Mouse (Mus musculus): ENCODE data around the gene Ppy. TPM values are rescaled to one million over a fixed set of nuclear protein-coding genes. Genes with fewer than 3 reads are reported as not detected.

The Ppy gene
- polyA plus RNA-seq (2015; fragmentation: Nextera tagmentation; extraction: Ambion mirVana) = not detected in 2 replicates

- Histone ChIP-seq H3K9me3 (replicated peaks) (no peaks in the 10 kb centered on the region), H3K9ac (no peak within 1 kb of the TSS), H3K36me3 (no peaks in the 10 kb centered on the region), H3K27me3 (peaks cover 50% of the 10 kb centered on the region), H3K4me1 (peaks cover 20% of the 10 kb centered on the region), H3K4me2 (replicated peaks) (no peak within 1 kb of the TSS), H3K4me3 (replicated peaks) (no peak within 1 kb of the TSS), H3K27ac (replicated peaks) (no peak within 1 kb of the TSS)
- WGBS = 71% methylated on average over 4 of the region's 4 CpGs
- no peak for ATAC-seq (ENCODE audit: insufficient number of reproducible peaks, low FRiP score, low TSS enrichment, low read depth)
These were observed at the start of gene Ppy for GRCm38 (mm10) chr11:102101219-102101618. TSS of gene Ppy (minus strand) at chr11:102101319.

DNA sequence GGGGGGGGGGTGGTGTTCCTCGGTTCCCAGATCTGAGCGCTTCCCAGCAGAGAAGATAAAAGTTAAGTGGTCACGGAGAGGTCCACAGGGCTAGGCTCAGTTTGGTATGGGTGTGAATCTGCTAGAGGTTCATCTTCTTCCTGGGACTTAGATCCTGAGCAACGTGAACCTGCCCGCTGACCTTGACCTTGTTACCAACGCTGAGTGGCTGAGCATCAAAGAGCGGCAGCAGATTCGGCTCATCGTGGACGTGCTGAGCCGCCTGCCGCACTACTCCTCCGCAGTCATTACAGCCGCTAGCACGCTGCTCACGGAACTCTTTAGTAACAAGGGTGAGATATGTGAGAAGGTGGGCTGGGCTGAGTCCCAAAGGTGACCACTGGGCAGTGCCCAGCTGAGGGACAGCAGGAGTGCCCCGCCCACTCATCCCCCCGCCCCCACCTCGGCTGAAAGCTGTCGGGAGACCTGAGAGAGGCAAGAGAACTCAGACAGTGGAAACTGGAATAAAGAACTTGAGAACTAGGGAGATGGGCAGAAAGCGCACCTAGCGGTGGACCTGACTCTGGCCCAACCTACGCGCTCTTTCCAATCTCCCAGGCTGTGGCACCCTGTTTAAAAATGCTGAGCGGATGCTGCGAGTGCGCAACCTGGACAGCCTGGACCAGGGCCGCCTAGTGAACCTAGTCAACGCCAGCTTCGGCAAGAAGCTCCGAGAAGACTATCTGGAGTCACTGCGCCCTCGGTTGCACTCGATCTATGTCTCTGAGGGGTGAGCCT is 46.3 kb upstream of the Ppy start:
- Histone ChIP-seq H3K9ac (no peak overlapping the region), H3K27me3 (peaks cover 71% of the 10 kb centered on the region)
- no peak for ATAC-seq (ENCODE audit: insufficient number of reproducible peaks, low FRiP score, low TSS enrichment, low read depth)

DNA sequence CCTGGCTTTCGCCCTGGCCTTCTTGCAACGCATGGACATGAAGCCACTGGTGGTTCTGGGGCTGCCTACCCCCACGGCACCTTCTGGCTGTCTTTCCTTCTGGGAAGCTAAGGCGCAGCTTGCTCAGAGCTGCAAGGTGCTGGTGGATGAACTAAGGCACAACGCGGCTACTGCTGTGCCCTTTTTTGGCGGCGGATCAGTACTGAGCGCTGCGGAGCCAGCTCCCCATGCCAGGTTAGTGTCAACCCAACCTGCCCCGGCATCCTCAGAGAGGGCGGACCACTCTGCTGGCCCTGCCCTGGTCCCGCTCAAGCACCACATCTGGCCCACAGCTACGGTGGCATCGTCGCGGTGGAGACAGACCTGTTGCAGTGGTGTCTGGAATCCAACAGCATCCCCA is 45.4 kb upstream of the Ppy start:
- Histone ChIP-seq H3K4me3 (replicated peaks) (no peak overlapping the region), H3K27me3 (peaks cover 73% of the 10 kb centered on the region), H3K4me2 (replicated peaks) (no peak overlapping the region)

More for the DNA sequence above, 46.3 kb upstream of the Ppy start:
- H3K4me1 ChIP-seq = peaks cover 22% of the 10 kb centered on the region
- 0 out of 2 replicates have a peak overlapping the region, but pooled peaks have one; percentile 10 for H3K4me3 ChIP-seq (replicated peaks)
- no peak overlapping the region for H3K27ac ChIP-seq (replicated peaks)
- 13% methylated on average over 34 of the region's 34 CpGs for WGBS
- H3K36me3 ChIP-seq = peaks cover under 1% of the 10 kb centered on the region; the same call in 1 of the 2 replicates
- no peaks in the 10 kb centered on the region for H3K9me3 ChIP-seq (replicated peaks)
- no peak overlapping the region for H3K4me2 ChIP-seq (replicated peaks)

GRCm38 (mm10) chr11:102146005-102146404 is 44.9 kb upstream of the Ppy start:
- no peak overlapping the region for H3K9ac ChIP-seq
- H3K4me2 ChIP-seq (replicated peaks) = peak overlapping the region; percentile 55; the same call in 1 of the 2 replicates

More for the DNA sequence above, 45.4 kb upstream of the Ppy start:
- Histone ChIP-seq H3K36me3 (no peaks in the 10 kb centered on the region), H3K4me1 (peaks cover 22% of the 10 kb centered on the region), H3K9me3 (replicated peaks) (no peaks in the 10 kb centered on the region), H3K9ac (no peak overlapping the region), H3K27ac (replicated peaks) (no peak overlapping the region)
- 12% methylated on average over 17 of the region's 17 CpGs for WGBS
- no peak for ATAC-seq (ENCODE audit: insufficient number of reproducible peaks, low FRiP score, low TSS enrichment, low read depth)

GRCm38 (mm10) chr11:102145471-102146001 is 44.4 kb upstream of the Ppy start, which contains the start of gene Nags:
TSS of gene Nags (plus strand) at chr11:102145513.
- WGBS = 2% methylated on average over 50 of the region's 50 CpGs
- H3K4me2 ChIP-seq (replicated peaks) = peak within 1 kb of the TSS; percentile 55
- H3K27me3 ChIP-seq = peaks cover 73% of the 10 kb centered on the region
- no peaks in the 10 kb centered on the region for H3K36me3 ChIP-seq
- no peak within 1 kb of the TSS for H3K9ac ChIP-seq
- H3K9me3 ChIP-seq (replicated peaks) = no peaks in the 10 kb centered on the region
- 0 out of 2 replicates have a peak, but pooled peaks have one; percentile 26 for ATAC-seq (ENCODE audit: insufficient number of reproducible peaks, low FRiP score, low TSS enrichment, low read depth)
- peaks cover 22% of the 10 kb centered on the region for H3K4me1 ChIP-seq
- H3K4me3 ChIP-seq (replicated peaks) = peak within 1 kb of the TSS; percentile 35
- H3K27ac ChIP-seq (replicated peaks) = no peak within 1 kb of the TSS

More at GRCm38 (mm10) chr11:102146005-102146404, 44.9 kb upstream of the Ppy start:
- Histone ChIP-seq H3K9me3 (replicated peaks) (no peaks in the 10 kb centered on the region), H3K4me3 (replicated peaks) (peak overlapping the region; percentile 35; the same call in 1 of the 2 replicates), H3K4me1 (peaks cover 22% of the 10 kb centered on the region), H3K27me3 (peaks cover 73% of the 10 kb centered on the region), H3K36me3 (no peaks in the 10 kb centered on the region), H3K27ac (replicated peaks) (no peak overlapping the region)
- WGBS = 5% methylated on average over 16 of the region's 16 CpGs
- no peak for ATAC-seq (ENCODE audit: insufficient number of reproducible peaks, low FRiP score, low TSS enrichment, low read depth)

- Histone ChIP-seq H3K4me1 (peaks cover 22% of the 10 kb centered on the region), H3K36me3 (no peaks in the 10 kb centered on the region), H3K27me3 (peaks cover 73% of the 10 kb centered on the region), H3K27ac (replicated peaks) (no peak overlapping the region), H3K4me3 (replicated peaks) (peak overlapping the region; percentile 35), H3K9ac (no peak overlapping the region), H3K9me3 (replicated peaks) (no peaks in the 10 kb centered on the region), H3K4me2 (replicated peaks) (peak overlapping the region; percentile 55)
- 26% methylated on average over 13 of the region's 13 CpGs for WGBS
- no peak for ATAC-seq (ENCODE audit: insufficient number of reproducible peaks, low FRiP score, low TSS enrichment, low read depth)
These were observed 43.9 kb upstream of the Ppy start for GRCm38 (mm10) chr11:102144957-102145470.

DNA sequence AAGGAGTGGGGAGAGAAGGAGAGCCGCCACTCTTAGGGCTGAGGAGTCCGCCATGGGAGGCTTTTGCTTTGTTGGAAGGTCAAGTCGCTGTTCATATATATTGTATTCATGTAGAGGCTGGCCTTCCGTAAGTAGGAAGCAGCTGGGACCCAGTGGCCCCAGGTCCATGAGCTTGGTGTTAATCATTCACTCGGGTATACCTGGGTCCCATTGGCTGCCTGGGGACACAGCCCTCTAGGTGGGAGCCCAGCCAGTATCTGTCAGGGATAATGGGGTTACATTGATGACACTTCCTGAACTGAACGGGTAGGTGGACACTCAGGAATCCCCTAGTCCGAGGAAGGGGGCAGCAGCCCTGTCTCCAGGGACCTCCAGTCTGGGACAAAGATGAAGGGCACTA is 41.2 kb upstream of the Ppy start:
- ATAC-seq (ENCODE audit: insufficient number of reproducible peaks, low FRiP score, low TSS enrichment, low read depth) = no peak
- Histone ChIP-seq H3K27me3 (peaks cover 50% of the 10 kb centered on the region), H3K9ac (no peak overlapping the region), H3K9me3 (replicated peaks) (no peaks in the 10 kb centered on the region), H3K36me3 (no peaks in the 10 kb centered on the region), H3K4me1 (peaks cover 24% of the 10 kb centered on the region), H3K27ac (replicated peaks) (no peak overlapping the region), H3K4me3 (replicated peaks) (no peak overlapping the region), H3K4me2 (replicated peaks) (no peak overlapping the region)
- 67% methylated on average over 7 of the region's 7 CpGs for WGBS

- H3K4me1 ChIP-seq = peaks cover 9% of the 10 kb centered on the region
- no peaks in the 10 kb centered on the region for H3K9me3 ChIP-seq (replicated peaks)
- H3K4me3 ChIP-seq (replicated peaks) = no peak overlapping the region
- H3K9ac ChIP-seq = no peak overlapping the region
- H3K4me2 ChIP-seq (replicated peaks) = no peak overlapping the region
- no peak overlapping the region for H3K27ac ChIP-seq (replicated peaks)
- 3% methylated on average over 5 of the region's 5 CpGs for WGBS
- peaks cover 32% of the 10 kb centered on the region for H3K27me3 ChIP-seq
- no peak for ATAC-seq (ENCODE audit: insufficient number of reproducible peaks, low FRiP score, low TSS enrichment, low read depth)
- no peaks in the 10 kb centered on the region for H3K36me3 ChIP-seq
These were observed 39.4 kb upstream of the Ppy start for GRCm38 (mm10) chr11:102140508-102140907.

- Histone ChIP-seq H3K27me3 (peaks cover 11% of the 10 kb centered on the region), H3K4me2 (replicated peaks) (peak overlapping the region; percentile 63), H3K36me3 (no peaks in the 10 kb centered on the region), H3K9me3 (replicated peaks) (no peaks in the 10 kb centered on the region), H3K4me1 (peaks cover 9% of the 10 kb centered on the region), H3K27ac (replicated peaks) (no peak overlapping the region), H3K9ac (no peak overlapping the region), H3K4me3 (replicated peaks) (peak overlapping the region; percentile 36)
- WGBS = 1% methylated on average over 18 of the region's 18 CpGs
- no peak; the same call in 1 of the 2 replicates for ATAC-seq (ENCODE audit: insufficient number of reproducible peaks, low FRiP score, low TSS enrichment, low read depth)
These were observed 37.3 kb upstream of the Ppy start for GRCm38 (mm10) chr11:102138447-102138740.

DNA sequence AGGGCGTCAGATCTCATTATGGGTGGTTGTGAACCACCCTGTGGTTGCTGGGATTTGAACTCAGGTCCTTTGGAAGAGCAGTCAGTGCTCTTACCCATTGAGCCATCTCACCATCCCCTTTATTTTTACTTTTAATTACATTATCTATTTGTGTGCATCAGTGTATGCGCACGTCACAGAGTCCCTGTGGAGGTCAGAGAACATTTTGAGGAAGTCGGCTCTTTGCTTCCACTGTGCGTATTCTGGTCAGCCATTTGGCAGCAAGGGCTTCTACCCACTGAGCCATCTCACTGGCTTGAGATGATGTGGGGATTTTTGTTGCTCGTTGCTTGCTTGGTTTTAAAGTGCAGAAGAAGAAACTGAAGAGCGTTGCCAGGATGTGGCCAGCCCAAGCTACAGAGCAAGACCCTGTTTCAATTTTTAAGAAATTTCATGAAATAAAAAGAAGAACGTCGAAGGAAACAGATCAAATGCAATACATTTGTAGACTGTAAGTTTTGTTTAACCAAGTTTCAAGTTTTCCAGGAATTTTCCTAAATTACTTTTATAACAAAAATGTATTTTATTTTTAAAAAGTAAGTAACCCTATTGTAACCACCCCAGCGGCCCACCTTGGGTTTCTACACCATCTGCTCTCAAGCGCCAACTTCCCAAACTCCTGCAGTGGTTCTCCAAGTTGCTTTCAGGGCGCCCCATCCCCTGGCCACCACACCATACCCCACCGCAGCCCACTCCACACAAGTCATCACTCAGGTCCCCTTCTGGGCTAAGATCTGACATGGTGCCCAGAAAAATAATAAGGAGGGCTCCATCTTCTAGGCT is 36.7 kb upstream of the Ppy start:
- H3K9me3 ChIP-seq (replicated peaks) = no peaks in the 10 kb centered on the region
- peaks cover 9% of the 10 kb centered on the region for H3K4me1 ChIP-seq
- WGBS = 43% methylated on average over 13 of the region's 13 CpGs
- no peaks in the 10 kb centered on the region for H3K36me3 ChIP-seq
- H3K27me3 ChIP-seq = peaks cover 6% of the 10 kb centered on the region
- no peak overlapping the region for H3K9ac ChIP-seq
- ATAC-seq (ENCODE audit: insufficient number of reproducible peaks, low FRiP score, low TSS enrichment, low read depth) = no peak
- no peak overlapping the region for H3K27ac ChIP-seq (replicated peaks)
- H3K4me3 ChIP-seq (replicated peaks) = peak overlapping the region; percentile 36
- H3K4me2 ChIP-seq (replicated peaks) = peak overlapping the region; percentile 63

- 16% methylated on average over 4 of the region's 4 CpGs for WGBS
- ATAC-seq (ENCODE audit: insufficient number of reproducible peaks, low FRiP score, low TSS enrichment, low read depth) = no peak
- no peak overlapping the region for H3K9ac ChIP-seq
These were observed 33.4 kb upstream of the Ppy start for GRCm38 (mm10) chr11:102134516-102134915.

More at GRCm38 (mm10) chr11:102134516-102134915, 33.4 kb upstream of the Ppy start:
- Histone ChIP-seq H3K27ac (replicated peaks) (no peak overlapping the region), H3K27me3 (no peaks in the 10 kb centered on the region), H3K4me3 (replicated peaks) (no peak overlapping the region), H3K9me3 (replicated peaks) (no peaks in the 10 kb centered on the region), H3K4me1 (peaks cover 9% of the 10 kb centered on the region), H3K36me3 (no peaks in the 10 kb centered on the region), H3K4me2 (replicated peaks) (no peak overlapping the region)

Data from embryonic facial prominence, embryonic 15.5 days (tissue).